Mouse (Mus musculus): ENCODE results near the gene Cacna1d. TPM values are rescaled to one million over a fixed set of nuclear protein-coding genes. Genes with fewer than 3 reads are reported as not detected.

Cacna1d gene
- polyA plus RNA-seq, 1 experiment from 2014 or later = 2.9 TPM

- H3K36me3 ChIP-seq = no peaks in the 10 kb centered on the region
- no peak overlapping the region for H3K4me3 ChIP-seq
- H3K9me3 ChIP-seq = no peaks in the 10 kb centered on the region
- H3K4me1 ChIP-seq = no peaks in the 10 kb centered on the region
- 78% methylated on average over 15 of the region's 15 CpGs for WGBS
- H3K27ac ChIP-seq = no peak overlapping the region
- no peak for ATAC-seq (ENCODE audit: low FRiP score, low read depth)
- H3K27me3 ChIP-seq = no peaks in the 10 kb centered on the region
- no peak overlapping the region for H3K4me2 ChIP-seq (replicated peaks)
- no peak overlapping the region for H3K9ac ChIP-seq
Observed at GRCm38 (mm10) chr14:30078115-30078808, 413.0 kb downstream of the Cacna1d start.

GRCm38 (mm10) chr14:30075268-30075887 lies 415.9 kb downstream of the Cacna1d start:
- Histone ChIP-seq H3K4me3 (no peak overlapping the region), H3K27me3 (no peaks in the 10 kb centered on the region), H3K9me3 (no peaks in the 10 kb centered on the region), H3K9ac (no peak overlapping the region), H3K4me2 (replicated peaks) (no peak overlapping the region), H3K27ac (no peak overlapping the region), H3K36me3 (no peaks in the 10 kb centered on the region), H3K4me1 (no peaks in the 10 kb centered on the region)
- ATAC-seq (ENCODE audit: low FRiP score, low read depth) = no peak
- 72% methylated on average over 7 of the region's 7 CpGs for WGBS

GRCm38 (mm10) chr14:30068566-30068965 lies 422.7 kb downstream of the Cacna1d start:
- ATAC-seq (ENCODE audit: low FRiP score, low read depth) = no peak
- Histone ChIP-seq H3K9ac (no peak overlapping the region), H3K4me3 (no peak overlapping the region)

GRCm38 (mm10) chr14:30066752-30067151 lies 424.5 kb downstream of the Cacna1d start:
- Histone ChIP-seq H3K4me2 (replicated peaks) (no peak overlapping the region), H3K4me1 (no peaks in the 10 kb centered on the region), H3K27me3 (no peaks in the 10 kb centered on the region), H3K36me3 (no peaks in the 10 kb centered on the region), H3K9ac (no peak overlapping the region), H3K27ac (no peak overlapping the region), H3K9me3 (no peaks in the 10 kb centered on the region), H3K4me3 (no peak overlapping the region)
- ATAC-seq (ENCODE audit: low FRiP score, low read depth) = no peak
- WGBS = 87% methylated on average over 12 of the region's 12 CpGs

More at GRCm38 (mm10) chr14:30068566-30068965, 422.7 kb downstream of the Cacna1d start:
- H3K36me3 ChIP-seq = no peaks in the 10 kb centered on the region
- WGBS = 87% methylated on average over 3 of the region's 3 CpGs
- no peak overlapping the region for H3K27ac ChIP-seq
- H3K4me1 ChIP-seq = no peaks in the 10 kb centered on the region
- H3K9me3 ChIP-seq = no peaks in the 10 kb centered on the region
- H3K4me2 ChIP-seq (replicated peaks) = no peak overlapping the region
- H3K27me3 ChIP-seq = no peaks in the 10 kb centered on the region

- WGBS = 91% methylated on average over 2 of the region's 2 CpGs
- H3K4me3 ChIP-seq = no peak overlapping the region
- H3K4me2 ChIP-seq (replicated peaks) = no peak overlapping the region
- no peak for ATAC-seq (ENCODE audit: low FRiP score, low read depth)
- H3K4me1 ChIP-seq = no peaks in the 10 kb centered on the region
- no peaks in the 10 kb centered on the region for H3K36me3 ChIP-seq
- no peak overlapping the region for H3K9ac ChIP-seq
- no peaks in the 10 kb centered on the region for H3K9me3 ChIP-seq
- H3K27me3 ChIP-seq = no peaks in the 10 kb centered on the region
- no peak overlapping the region for H3K27ac ChIP-seq
Observed at GRCm38 (mm10) chr14:30064864-30065263, 426.4 kb downstream of the Cacna1d start.

- WGBS = 70% methylated on average over 13 of the region's 13 CpGs
- no peaks in the 10 kb centered on the region for H3K36me3 ChIP-seq
- H3K4me3 ChIP-seq = no peak overlapping the region
- ATAC-seq (ENCODE audit: low FRiP score, low read depth) = no peak
- no peak overlapping the region for H3K9ac ChIP-seq
- no peaks in the 10 kb centered on the region for H3K27me3 ChIP-seq
- H3K4me1 ChIP-seq = peaks cover 7% of the 10 kb centered on the region; the same call in 1 of the 2 replicates
- H3K9me3 ChIP-seq = no peaks in the 10 kb centered on the region
- no peak overlapping the region for H3K4me2 ChIP-seq (replicated peaks)
- H3K27ac ChIP-seq = no peak overlapping the region
Observed at GRCm38 (mm10) chr14:30056031-30056766, 435.1 kb downstream of the Cacna1d start.

- H3K27ac ChIP-seq = no peak overlapping the region
- H3K4me2 ChIP-seq (replicated peaks) = no peak overlapping the region
- no peaks in the 10 kb centered on the region for H3K27me3 ChIP-seq
- WGBS = 80% methylated on average over 7 of the region's 7 CpGs
- no peak overlapping the region for H3K4me3 ChIP-seq
- H3K4me1 ChIP-seq = peaks cover 7% of the 10 kb centered on the region; the same call in 1 of the 2 replicates
- H3K9ac ChIP-seq = no peak overlapping the region
- ATAC-seq (ENCODE audit: low FRiP score, low read depth) = no peak
- H3K36me3 ChIP-seq = no peaks in the 10 kb centered on the region
- H3K9me3 ChIP-seq = no peaks in the 10 kb centered on the region
Observed at GRCm38 (mm10) chr14:30054922-30055321, 436.3 kb downstream of the Cacna1d start.

- H3K36me3 ChIP-seq = no peaks in the 10 kb centered on the region
- H3K9me3 ChIP-seq = no peaks in the 10 kb centered on the region
- no peaks in the 10 kb centered on the region for H3K4me1 ChIP-seq
- no peak overlapping the region for H3K9ac ChIP-seq
- H3K4me2 ChIP-seq (replicated peaks) = no peak overlapping the region
- WGBS = 93% methylated on average over 8 of the region's 8 CpGs
- no peak overlapping the region for H3K4me3 ChIP-seq
- no peaks in the 10 kb centered on the region for H3K27me3 ChIP-seq
- ATAC-seq (ENCODE audit: low FRiP score, low read depth) = no peak
- H3K27ac ChIP-seq = no peak overlapping the region
Observed at GRCm38 (mm10) chr14:30050280-30050679, 441.0 kb downstream of the Cacna1d start.

GRCm38 (mm10) chr14:30048049-30048448 lies 443.2 kb downstream of the Cacna1d start:
- H3K9ac ChIP-seq = no peak overlapping the region
- H3K36me3 ChIP-seq = no peaks in the 10 kb centered on the region
- no peak overlapping the region for H3K4me2 ChIP-seq (replicated peaks)
- ATAC-seq (ENCODE audit: low FRiP score, low read depth) = no peak
- no peaks in the 10 kb centered on the region for H3K27me3 ChIP-seq
- H3K4me1 ChIP-seq = no peaks in the 10 kb centered on the region
- WGBS = 79% methylated on average over 3 of the region's 3 CpGs
- H3K9me3 ChIP-seq = no peaks in the 10 kb centered on the region
- H3K4me3 ChIP-seq = no peak overlapping the region
- H3K27ac ChIP-seq = no peak overlapping the region

GRCm38 (mm10) chr14:30046976-30047375 lies 444.3 kb downstream of the Cacna1d start:
- 90% methylated on average over 4 of the region's 4 CpGs for WGBS
- no peak overlapping the region for H3K4me2 ChIP-seq (replicated peaks)
- no peaks in the 10 kb centered on the region for H3K9me3 ChIP-seq
- H3K27ac ChIP-seq = no peak overlapping the region
- H3K36me3 ChIP-seq = no peaks in the 10 kb centered on the region
- H3K4me3 ChIP-seq = no peak overlapping the region
- ATAC-seq (ENCODE audit: low FRiP score, low read depth) = no peak
- H3K27me3 ChIP-seq = no peaks in the 10 kb centered on the region
- no peak overlapping the region for H3K9ac ChIP-seq
- H3K4me1 ChIP-seq = no peaks in the 10 kb centered on the region

GRCm38 (mm10) chr14:30045704-30046220 lies 445.5 kb downstream of the Cacna1d start:
- H3K27me3 ChIP-seq = no peaks in the 10 kb centered on the region
- H3K4me3 ChIP-seq = no peak overlapping the region
- WGBS = 84% methylated on average over 8 of the region's 8 CpGs
- H3K27ac ChIP-seq = no peak overlapping the region
- no peaks in the 10 kb centered on the region for H3K36me3 ChIP-seq
- no peaks in the 10 kb centered on the region for H3K9me3 ChIP-seq
- H3K4me1 ChIP-seq = no peaks in the 10 kb centered on the region
- no peak for ATAC-seq (ENCODE audit: low FRiP score, low read depth)
- no peak overlapping the region for H3K4me2 ChIP-seq (replicated peaks)
- no peak overlapping the region for H3K9ac ChIP-seq

GRCm38 (mm10) chr14:30045239-30045638 lies 446.0 kb downstream of the Cacna1d start:
- Histone ChIP-seq H3K27ac (no peak overlapping the region), H3K4me2 (replicated peaks) (no peak overlapping the region), H3K9ac (no peak overlapping the region), H3K9me3 (no peaks in the 10 kb centered on the region), H3K36me3 (no peaks in the 10 kb centered on the region), H3K4me1 (no peaks in the 10 kb centered on the region; the same call in 1 of the 2 replicates), H3K4me3 (no peak overlapping the region), H3K27me3 (no peaks in the 10 kb centered on the region)
- ATAC-seq (ENCODE audit: low FRiP score, low read depth) = no peak
- whole genome bisulfite sequencing = 85% methylated on average over 10 of the region's 10 CpGs
